Mouse (Mus musculus) brain, embryonic 14.5 days (tissue): ENCODE results near the gene Ttc9b. TPM values are rescaled to one million over a fixed set of nuclear protein-coding genes. Genes with fewer than 3 reads are reported as not detected.

Source experiments
- DNase-seq: peaks from one replicate; pipeline ENCODE4 v3.0.0-alpha.2; 2011; ENCODE audit warnings: low read depth
- CTCF ChIP-seq: fragments of 200-500 bp; IDR thresholded peaks from 2 replicates; pipeline ENCODE4 v1.5.1; 2012; ENCODE audit warnings: inconsistent platforms, mild to moderate bottlenecking, moderate library complexity, borderline replicate concordance; ENCODE audit not compliant: insufficient read depth, insufficient read length; ENCODE audit errors: extremely low read depth
- POLR2A ChIP-seq: fragments of 200-500 bp; IDR thresholded peaks from 2 replicates; pipeline ENCODE4 v1.6.1; 2012; ENCODE audit warnings: mild to moderate bottlenecking, inconsistent platforms, borderline replicate concordance; ENCODE audit not compliant: poor library complexity, insufficient read depth, insufficient read length, severe bottlenecking; ENCODE audit errors: extremely low read depth
- polyA plus RNA-seq: library from polyadenylated mRNA; depleted of rRNA; stranded (reverse); fragments of >200 nt; gene quantifications from 2 replicates; pipeline ENCODE4 v1.2.3, GENCODE M21; 2012

The Ttc9b gene
- polyA plus RNA-seq, 1 experiment: 57.7 TPM

DNA sequence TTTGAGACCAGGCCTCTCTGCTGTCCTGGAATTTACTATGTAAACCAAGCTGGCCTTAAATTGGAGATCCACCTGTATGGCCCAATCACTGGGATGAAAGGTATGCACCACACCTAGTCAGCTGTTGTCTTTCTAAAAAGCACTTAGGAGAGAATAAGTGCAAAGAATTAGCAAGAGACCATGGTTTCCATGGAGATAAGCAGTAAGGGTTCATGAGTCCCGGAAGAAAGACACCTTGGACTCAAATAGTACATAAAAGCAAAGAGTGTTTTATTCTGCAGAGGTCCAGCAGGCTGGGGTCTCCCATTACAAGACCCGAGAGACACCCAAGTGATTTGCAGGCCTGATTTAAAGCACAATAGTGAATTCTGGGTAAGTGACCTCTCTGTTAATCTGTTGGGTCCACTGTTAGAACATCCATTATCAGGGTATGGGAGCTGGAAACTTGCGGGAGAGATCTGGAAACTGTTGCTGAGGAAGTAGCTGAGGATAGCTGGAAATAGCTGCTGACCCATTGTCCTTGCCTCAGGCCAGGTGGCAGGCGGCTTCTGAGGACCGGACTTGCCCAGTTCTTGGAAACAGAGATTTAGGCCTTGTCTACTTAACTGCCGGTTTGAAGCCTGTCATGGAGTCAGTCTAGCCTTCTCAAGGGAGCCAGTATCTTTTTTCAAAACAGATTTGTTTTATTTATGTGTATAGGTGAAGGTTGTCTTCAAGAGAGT is 6.3 kb upstream of the Ttc9b start:
- no peak for TF ChIP-seq POLR2A
- no peak for TF ChIP-seq CTCF
- DNase-seq: no peak

DNA sequence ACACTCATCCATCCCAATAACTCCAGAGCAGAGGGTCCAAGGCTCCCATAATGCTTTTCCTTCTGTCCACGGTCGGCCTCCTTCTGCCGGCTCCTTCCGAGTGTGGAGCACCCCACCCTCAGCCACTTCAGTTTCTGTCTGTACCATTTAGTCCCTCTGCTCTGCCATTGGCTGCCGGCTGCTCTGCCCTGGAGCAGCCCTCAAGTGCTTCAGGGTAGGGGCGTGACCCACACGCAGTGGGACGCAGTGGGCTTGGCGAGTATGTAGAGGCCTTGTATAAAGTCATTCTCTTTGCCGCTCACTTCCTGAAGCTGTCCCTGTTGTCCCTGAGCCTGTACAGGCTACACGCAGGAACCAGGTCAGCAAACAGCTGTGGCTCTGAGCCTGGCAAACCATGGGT is 4.0 kb upstream of the Ttc9b start:
- TF ChIP-seq CTCF: no peak
- no peak for TF ChIP-seq POLR2A
- no peak for DNase-seq

- peak; percentile 87 for DNase-seq
- TF ChIP-seq CTCF: peak; percentile 75
- TF ChIP-seq POLR2A: no peak
Observed at GRCm38 (mm10) chr7:27650949-27651348, 2.8 kb upstream of the Ttc9b start.

DNA sequence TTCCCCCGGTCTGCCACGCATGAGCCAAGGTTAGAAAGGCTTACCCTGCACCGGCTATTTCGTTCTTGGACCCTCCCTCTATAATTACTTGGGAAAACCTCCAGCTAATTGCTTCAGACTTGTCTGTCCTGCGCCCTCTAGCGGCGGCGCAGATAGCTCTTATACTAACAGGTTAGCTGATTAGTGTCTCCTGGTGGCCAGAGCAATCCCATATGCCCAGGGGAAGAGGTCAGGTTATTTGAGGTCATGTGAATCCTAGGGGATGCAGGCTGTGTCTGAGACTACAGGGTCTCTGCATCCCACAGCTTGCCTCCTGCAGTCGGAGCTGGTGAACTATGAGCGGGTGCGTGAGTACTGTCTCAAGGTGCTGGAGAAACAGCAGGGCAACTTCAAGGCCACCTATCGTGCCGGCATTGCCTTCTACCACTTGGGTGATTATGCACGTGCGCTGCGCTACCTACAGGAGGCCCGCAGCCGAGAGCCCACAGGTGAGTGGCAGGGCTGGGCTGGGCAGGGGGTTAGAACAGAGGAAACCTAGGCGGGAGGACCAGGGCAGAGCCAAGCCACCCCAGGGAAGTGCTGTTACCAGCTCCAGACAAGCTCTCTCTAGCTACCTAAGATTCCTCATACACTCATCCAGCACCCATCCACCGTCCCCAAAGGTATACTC is 1.0 kb downstream of the Ttc9b start:
- no peak for TF ChIP-seq POLR2A
- peak; percentile 57; the same call in 1 of the 2 replicates for TF ChIP-seq CTCF
- DNase-seq: peak; percentile 43

GRCm38 (mm10) chr7:27655545-27655944 is 1.8 kb downstream of the Ttc9b start:
- no peak for TF ChIP-seq POLR2A
- no peak for TF ChIP-seq CTCF
- DNase-seq: no peak

DNA sequence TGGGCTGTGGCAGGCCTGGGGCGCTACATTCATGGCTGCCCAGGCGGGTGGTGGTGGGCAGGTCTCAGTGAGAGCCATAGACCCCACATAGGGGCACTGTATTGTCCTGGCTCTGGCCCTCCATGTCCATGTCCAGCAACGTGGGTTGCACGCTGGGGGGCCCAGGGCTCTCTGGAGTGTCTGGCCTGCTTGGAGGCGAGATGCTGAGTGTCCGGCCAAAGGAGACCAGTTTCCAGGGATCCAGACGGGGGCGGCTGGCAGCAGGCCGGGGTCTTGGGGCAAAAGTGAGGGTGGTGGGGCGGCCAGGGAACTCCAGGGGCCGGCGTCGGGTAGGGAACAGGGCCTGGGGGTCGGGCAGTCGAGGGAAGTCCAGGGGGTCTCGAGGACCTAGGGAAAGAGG is 2.9 kb downstream of the Ttc9b start:
- DNase-seq: no peak
- no peak for TF ChIP-seq CTCF
- TF ChIP-seq POLR2A: no peak

DNA sequence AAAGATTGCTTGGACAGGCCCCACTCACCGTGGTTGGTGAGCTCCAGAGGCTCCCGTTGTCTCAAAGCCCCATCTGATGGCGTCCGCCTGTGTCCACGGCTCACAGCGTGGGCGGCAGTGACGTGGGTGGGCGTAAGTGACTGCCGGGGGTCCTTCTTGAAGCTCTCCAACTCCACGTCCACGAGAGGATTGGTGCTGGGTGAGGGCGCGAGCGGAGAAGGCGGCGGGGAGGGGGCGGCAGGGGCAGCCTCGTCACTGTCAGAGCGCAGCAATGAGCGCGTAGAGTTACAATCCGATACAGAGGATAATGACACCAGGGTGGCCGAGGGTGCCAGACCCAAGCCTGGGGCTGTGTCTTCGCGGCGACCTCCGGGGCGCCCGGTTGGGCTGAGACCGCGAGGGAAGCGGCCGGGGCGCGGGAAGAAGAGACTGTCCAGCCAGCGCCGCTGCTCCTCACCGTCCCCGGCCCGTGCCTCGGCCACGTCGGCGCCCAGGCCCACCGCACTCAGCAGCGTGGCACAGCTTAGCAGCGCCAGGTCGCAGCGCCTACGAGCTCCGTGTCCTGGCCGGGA is 4.2 kb downstream of the Ttc9b start:
- TF ChIP-seq CTCF (no peak), POLR2A (no peak)
- no peak for DNase-seq

GRCm38 (mm10) chr7:27658712-27659663 is 5.3 kb downstream of the Ttc9b start:
- DNase-seq: no peak
- TF ChIP-seq POLR2A: no peak
- no peak for TF ChIP-seq CTCF

DNA sequence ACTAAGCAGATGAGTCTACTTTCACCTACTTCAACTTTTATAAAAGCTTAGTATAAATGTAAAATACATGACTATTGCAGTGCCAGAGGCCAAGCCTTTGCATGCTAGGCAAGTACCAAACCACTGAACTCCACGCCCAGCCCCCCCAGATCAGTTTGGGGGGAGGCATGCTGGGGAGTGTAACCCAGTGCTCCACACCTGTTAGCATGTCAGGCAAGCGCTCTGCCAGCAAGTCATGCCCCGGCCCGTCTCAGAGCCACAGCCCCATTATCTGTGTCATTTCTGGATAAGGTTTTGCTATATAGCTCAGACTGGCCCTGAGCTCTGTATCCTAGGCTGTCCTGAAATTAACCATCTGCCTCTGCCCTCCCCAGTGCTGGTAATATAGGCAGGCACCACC is 8.3 kb downstream of the Ttc9b start:
- no peak for TF ChIP-seq POLR2A
- TF ChIP-seq CTCF: no peak
- DNase-seq: no peak

- no peak for DNase-seq
- no peak for TF ChIP-seq POLR2A
- no peak for TF ChIP-seq CTCF
Observed at GRCm38 (mm10) chr7:27673064-27673574, 19.4 kb downstream of the Ttc9b start.
